Mouse (Mus musculus): Measurements from ENCODE around the gene Sppl2c. TPM values are rescaled to one million over a fixed set of nuclear protein-coding genes. Genes with fewer than 3 reads are reported as not detected.

The Sppl2c gene
- not detected in 2 replicates for polyA plus RNA-seq (2012; ENCODE audit: insufficient read depth, insufficient read length, missing spikeins)

DNA sequence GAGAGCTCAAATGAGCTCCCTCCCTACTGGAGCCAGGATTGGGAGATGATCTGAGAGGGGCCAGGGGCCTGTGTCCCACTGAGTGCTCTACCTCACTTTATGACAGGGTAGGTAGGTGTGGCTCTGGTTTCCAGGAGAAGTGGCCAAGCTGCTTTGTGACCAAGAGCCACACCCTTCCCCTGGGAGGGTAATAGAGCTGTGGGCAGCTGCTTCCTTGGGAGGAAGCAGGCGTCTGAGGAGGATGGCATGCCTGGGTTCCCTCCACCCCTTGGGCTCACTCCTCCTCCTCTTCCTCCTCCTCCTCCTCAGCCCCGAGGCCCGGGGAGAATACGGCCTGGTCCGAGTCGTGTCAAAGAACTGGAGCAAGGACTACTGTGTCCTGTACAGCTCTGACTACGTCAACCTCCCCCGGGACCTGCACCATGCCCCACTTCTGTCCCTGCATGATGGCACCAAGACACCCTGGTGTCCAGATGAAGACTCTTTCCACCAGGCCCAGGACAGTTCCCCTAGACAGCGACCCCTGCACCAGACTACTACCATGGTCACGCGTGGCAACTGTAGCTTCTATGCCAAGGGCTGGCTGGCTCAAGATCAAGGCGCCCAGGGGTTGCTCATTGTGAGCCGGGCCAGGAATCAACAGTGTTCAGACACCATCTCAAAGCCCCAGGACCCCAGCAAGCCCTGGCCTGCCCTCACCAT is at the start of gene Sppl2c:
Sppl2c (plus strand) TSS at position 193 of the 702 bp plus-strand sequence.
- TF ChIP-seq POLR2A (IDR thresholded peaks at IDR 0.05; ENCODE audit: borderline replicate concordance, low read depth, low read length) (no peak), CTCF (IDR thresholded peaks at IDR 0.05; ENCODE audit: low read depth, low read length) (no peak)
- Histone ChIP-seq H3K27ac (ENCODE audit: insufficient read depth, low read depth, low read length) (no peak within 1 kb of the TSS), H3K4me1 (ENCODE audit: control insufficient read depth, insufficient read depth, low read length) (no peaks in the 10 kb centered on the region), H3K4me3 (ENCODE audit: insufficient read depth, low read length) (no peak within 1 kb of the TSS)

- Histone ChIP-seq H3K27ac (ENCODE audit: insufficient read depth, low read depth, low read length) (no peak overlapping the region), H3K4me1 (ENCODE audit: control insufficient read depth, insufficient read depth, low read length) (no peaks in the 10 kb centered on the region), H3K4me3 (ENCODE audit: insufficient read depth, low read length) (no peak overlapping the region)
- TF ChIP-seq POLR2A (IDR thresholded peaks at IDR 0.05; ENCODE audit: borderline replicate concordance, low read depth, low read length) = no peak
- no peak for TF ChIP-seq CTCF (IDR thresholded peaks at IDR 0.05; ENCODE audit: low read depth, low read length)
Observed at GRCm38 (mm10) chr11:104138976-104139375, 47.2 kb upstream of the Sppl2c start.

- no peaks in the 10 kb centered on the region for H3K4me1 ChIP-seq (ENCODE audit: control insufficient read depth, insufficient read depth, low read length)
- TF ChIP-seq CTCF (IDR thresholded peaks at IDR 0.05; ENCODE audit: low read depth, low read length) (no peak), POLR2A (IDR thresholded peaks at IDR 0.05; ENCODE audit: borderline replicate concordance, low read depth, low read length) (no peak)
- no peak overlapping the region for H3K4me3 ChIP-seq (ENCODE audit: insufficient read depth, low read length)
- no peak overlapping the region for H3K27ac ChIP-seq (ENCODE audit: insufficient read depth, low read depth, low read length)
Observed at GRCm38 (mm10) chr11:104144930-104145329, 41.2 kb upstream of the Sppl2c start.

- Histone ChIP-seq H3K4me1 (ENCODE audit: control insufficient read depth, insufficient read depth, low read length) (peaks cover 2% of the 10 kb centered on the region; the same call in 1 of the 2 replicates), H3K4me3 (ENCODE audit: insufficient read depth, low read length) (no peak overlapping the region), H3K27ac (ENCODE audit: insufficient read depth, low read depth, low read length) (no peak overlapping the region)
- TF ChIP-seq CTCF (IDR thresholded peaks at IDR 0.05; ENCODE audit: low read depth, low read length) (no peak), POLR2A (IDR thresholded peaks at IDR 0.05; ENCODE audit: borderline replicate concordance, low read depth, low read length) (no peak)
Observed at GRCm38 (mm10) chr11:104148787-104149186, 37.3 kb upstream of the Sppl2c start.

DNA sequence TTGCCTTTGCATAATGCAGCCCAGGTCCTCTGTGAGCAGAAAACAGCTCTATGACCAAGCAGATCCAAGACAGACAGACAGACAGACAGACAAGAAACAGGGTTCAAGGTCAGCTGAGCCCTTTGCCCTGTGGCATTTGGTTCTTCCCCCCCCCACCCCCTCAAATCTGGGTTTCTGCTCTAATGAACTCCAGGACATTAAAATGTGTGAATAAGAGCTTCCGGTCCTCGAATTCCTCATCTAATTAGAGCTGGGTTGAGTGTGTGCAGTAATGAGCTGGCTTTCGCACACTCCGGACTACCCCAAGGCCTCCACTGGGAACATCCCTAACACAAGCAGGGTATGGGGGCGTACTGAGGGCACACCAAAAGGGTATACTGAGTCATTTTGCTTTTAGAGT is 35.2 kb upstream of the Sppl2c start:
- TF ChIP-seq CTCF (IDR thresholded peaks at IDR 0.05; ENCODE audit: low read depth, low read length) (no peak), POLR2A (IDR thresholded peaks at IDR 0.05; ENCODE audit: borderline replicate concordance, low read depth, low read length) (no peak)
- H3K4me3 ChIP-seq (ENCODE audit: insufficient read depth, low read length) = no peak overlapping the region
- H3K4me1 ChIP-seq (ENCODE audit: control insufficient read depth, insufficient read depth, low read length) = peaks cover 2% of the 10 kb centered on the region; the same call in 1 of the 2 replicates
- H3K27ac ChIP-seq (ENCODE audit: insufficient read depth, low read depth, low read length) = no peak overlapping the region

GRCm38 (mm10) chr11:104154332-104154731 is 31.8 kb upstream of the Sppl2c start:
- H3K4me3 ChIP-seq (ENCODE audit: insufficient read depth, low read length) = no peak overlapping the region
- no peak overlapping the region for H3K27ac ChIP-seq (ENCODE audit: insufficient read depth, low read depth, low read length)
- peaks cover 2% of the 10 kb centered on the region; the same call in 1 of the 2 replicates for H3K4me1 ChIP-seq (ENCODE audit: control insufficient read depth, insufficient read depth, low read length)
- TF ChIP-seq CTCF (IDR thresholded peaks at IDR 0.05; ENCODE audit: low read depth, low read length) (no peak), POLR2A (IDR thresholded peaks at IDR 0.05; ENCODE audit: borderline replicate concordance, low read depth, low read length) (no peak)

GRCm38 (mm10) chr11:104154820-104155635 is 31.1 kb upstream of the Sppl2c start:
- Histone ChIP-seq H3K4me1 (ENCODE audit: control insufficient read depth, insufficient read depth, low read length) (peaks cover 2% of the 10 kb centered on the region; the same call in 1 of the 2 replicates), H3K4me3 (ENCODE audit: insufficient read depth, low read length) (no peak overlapping the region), H3K27ac (ENCODE audit: insufficient read depth, low read depth, low read length) (no peak overlapping the region)
- TF ChIP-seq CTCF (IDR thresholded peaks at IDR 0.05; ENCODE audit: low read depth, low read length) (no peak), POLR2A (IDR thresholded peaks at IDR 0.05; ENCODE audit: borderline replicate concordance, low read depth, low read length) (no peak)

GRCm38 (mm10) chr11:104155899-104156298 is 30.2 kb upstream of the Sppl2c start:
- no peak overlapping the region for H3K4me3 ChIP-seq (ENCODE audit: insufficient read depth, low read length)
- no peak overlapping the region for H3K27ac ChIP-seq (ENCODE audit: insufficient read depth, low read depth, low read length)
- peaks cover 2% of the 10 kb centered on the region; the same call in 1 of the 2 replicates for H3K4me1 ChIP-seq (ENCODE audit: control insufficient read depth, insufficient read depth, low read length)
- no peak for TF ChIP-seq POLR2A (IDR thresholded peaks at IDR 0.05; ENCODE audit: borderline replicate concordance, low read depth, low read length)
- no peak for TF ChIP-seq CTCF (IDR thresholded peaks at IDR 0.05; ENCODE audit: low read depth, low read length)

- TF ChIP-seq CTCF (IDR thresholded peaks at IDR 0.05; ENCODE audit: low read depth, low read length) = no peak
- TF ChIP-seq POLR2A (IDR thresholded peaks at IDR 0.05; ENCODE audit: borderline replicate concordance, low read depth, low read length) = no peak
- Histone ChIP-seq H3K4me1 (ENCODE audit: control insufficient read depth, insufficient read depth, low read length) (peaks cover 2% of the 10 kb centered on the region), H3K4me3 (ENCODE audit: insufficient read depth, low read length) (no peak overlapping the region), H3K27ac (ENCODE audit: insufficient read depth, low read depth, low read length) (no peak overlapping the region)
Observed at GRCm38 (mm10) chr11:104156391-104156790, 29.7 kb upstream of the Sppl2c start.

All from bone marrow macrophage, adult 2 months (primary cell).